Comparison of ENCODE assay signal across 29 mouse cellular contexts in the genomic region with DNA sequence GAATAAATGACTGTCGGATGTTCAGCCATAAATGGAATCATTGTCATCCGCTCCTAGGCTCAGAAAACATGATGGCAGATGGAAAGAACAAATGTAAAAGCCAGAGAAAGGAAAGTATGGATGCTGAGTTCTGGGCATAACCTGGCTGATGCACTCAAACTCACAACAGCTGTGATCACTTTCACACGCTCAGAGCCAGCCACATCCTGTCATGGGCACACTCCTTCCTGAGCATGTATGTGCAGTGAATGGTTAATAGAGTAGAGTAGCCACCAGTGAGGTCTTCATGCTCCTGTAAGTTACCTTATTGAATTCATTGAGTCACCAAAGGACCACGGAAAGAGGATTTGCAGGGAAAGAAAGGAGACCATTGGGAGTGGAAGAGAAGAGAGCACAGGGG. TPM values are rescaled to one million over a fixed set of nuclear protein-coding genes. Genes with fewer than 3 reads are reported as not detected.
DNase-seq lines count a peak whose midpoint lies in the region; ATAC-seq and TF ChIP-seq lines count a peak whose summit lies in the region.
"Had no signal": no experiment of that assay in that cellular context is flagged by ENCODE, and none has a peak within 500 bp of the region (broad histone marks: within the 10 kb centered on the region; RNA-seq: fewer than 3 reads in every experiment).

No protein-coding gene starts in this region.

- no peak overlapping the region for H3K9ac ChIP-seq in hindbrain, postnatal 0 days (replicated peaks; ENCODE audit: low read length)
- no peak overlapping the region for H3K9ac ChIP-seq in hindbrain, embryonic 13.5 days
- H3K9ac ChIP-seq: heart, embryonic 12.5 days; hindbrain, embryonic 14.5 days; intestine, embryonic 15.5 days; liver, embryonic 14.5 days; neural tube, embryonic 13.5 days had no signal

- TF ChIP-seq POLR2A in kidney, adult 2 months (IDR thresholded peaks at IDR 0.05; ENCODE audit: low read depth, low read length): no peak

- ATAC-seq in hindbrain, postnatal 0 days: 0 out of 2 replicates have a peak, but pooled peaks have one; percentile 43
- ATAC-seq in hindbrain, embryonic 13.5 days (ENCODE audit: low FRiP score): no peak
- peak; percentile 65 for ATAC-seq in inflammation-experienced regulatory T-cells, adult 6 months
- ATAC-seq: forebrain, embryonic 14.5 days; intestine, embryonic 15.5 days; midbrain, embryonic 16.5 days had no signal

- 44% methylated on average over 4 of the region's 4 CpGs for WGBS in hindbrain, postnatal 0 days
- WGBS in hindbrain, embryonic 13.5 days: 60% methylated on average over 4 of the region's 4 CpGs
- WGBS in kidney, adult 2 months: 70% methylated on average over 4 of the region's 4 CpGs

- H3K36me3 ChIP-seq in hindbrain, postnatal 0 days (ENCODE audit: insufficient read depth, low read length): no peaks in the 10 kb centered on the region
- no peaks in the 10 kb centered on the region for H3K36me3 ChIP-seq in hindbrain, embryonic 13.5 days
- no peaks in the 10 kb centered on the region for H3K36me3 ChIP-seq in kidney, adult 2 months (ENCODE audit: control insufficient read depth, insufficient read depth, low read length)
- H3K36me3 ChIP-seq: heart, embryonic 12.5 days; intestine, embryonic 15.5 days; midbrain, embryonic 10.5 days; neural tube, embryonic 13.5 days had no signal

- TF ChIP-seq CTCF in hindbrain, postnatal 0 days (IDR thresholded peaks at IDR 0.05; ENCODE audit: low read depth): no peak
- no peak for TF ChIP-seq CTCF in kidney, adult 2 months (conservative IDR thresholded peaks at IDR 0.05; ENCODE audit: insufficient read depth, insufficient read length, low read depth, low read length)

- H3K4me2 ChIP-seq in hindbrain, postnatal 0 days (ENCODE audit: low read depth, low read length): no peak overlapping the region
- no peak overlapping the region for H3K4me2 ChIP-seq in hindbrain, embryonic 13.5 days
- H3K4me2 ChIP-seq: heart, embryonic 12.5 days; hindbrain, embryonic 14.5 days; intestine, embryonic 15.5 days; neural tube, embryonic 13.5 days had no signal

- no peaks in the 10 kb centered on the region for H3K27me3 ChIP-seq in hindbrain, postnatal 0 days (ENCODE audit: insufficient read depth, low read length)
- H3K27me3 ChIP-seq in hindbrain, embryonic 13.5 days: no peaks in the 10 kb centered on the region
- no peaks in the 10 kb centered on the region for H3K27me3 ChIP-seq in kidney, adult 2 months (replicated peaks; ENCODE audit: control insufficient read depth, insufficient read depth, low read length)
- H3K27me3 ChIP-seq: heart, embryonic 12.5 days; intestine, embryonic 15.5 days; neural tube, embryonic 13.5 days had no signal

- H3K4me3 ChIP-seq in hindbrain, postnatal 0 days (ENCODE audit: low read length): no peak overlapping the region
- H3K4me3 ChIP-seq in hindbrain, embryonic 13.5 days: no peak overlapping the region
- no peak overlapping the region for H3K4me3 ChIP-seq in kidney, adult 2 months (ENCODE audit: insufficient read depth, low read depth, low read length)
- H3K4me3 ChIP-seq: gastrocnemius, adult 2 months; heart, adult 2 months; heart, embryonic 12.5 days; intestine, embryonic 15.5 days; midbrain, embryonic 10.5 days; neural tube, embryonic 13.5 days had no signal

- intact Hi-C loops in gastrocnemius, postnatal 14 days (cut with DNase I; ENCODE audit: low total_unique reads): no loop called here

- no peaks in the 10 kb centered on the region for H3K4me1 ChIP-seq in hindbrain, postnatal 0 days (ENCODE audit: insufficient read depth, low read length)
- H3K4me1 ChIP-seq in hindbrain, embryonic 13.5 days (replicated peaks): 0 out of 2 replicates have a peak, but pooled peaks cover 5% of the 10 kb centered on the region
- no peaks in the 10 kb centered on the region for H3K4me1 ChIP-seq in kidney, adult 2 months (ENCODE audit: control insufficient read depth, insufficient read depth, low read length)
- H3K4me1 ChIP-seq: heart, embryonic 12.5 days; intestine, embryonic 15.5 days; neural tube, embryonic 13.5 days had no signal

- no peak for DNase-seq in hindbrain, postnatal 0 days (ENCODE audit: low spot score)
- DNase-seq in thymus, postnatal 0 days (ENCODE audit: low spot score): peak; percentile 83
- peak; percentile 65 for DNase-seq in thymus, postnatal 4 days
- DNase-seq in kidney, adult 2 months: no peak
- no peak for DNase-seq in testis, postnatal 14 days (ENCODE audit: low spot score)
- no peak for DNase-seq in gastrocnemius, postnatal 14 days
- DNase-seq: adrenal gland, adult 8-10 months; cerebellum, adult 9-10 months; cerebellum, postnatal 36 days; gastrocnemius, adult 2 months; heart, adult 2 months; heart, postnatal 4 days; kidney, adult 8-10 months; layer of hippocampus, postnatal 36 days; liver; lung, adult 2 months; lung, postnatal 10 days had no signal

- no peak overlapping the region for H3K27ac ChIP-seq in hindbrain, postnatal 0 days
- no peak overlapping the region for H3K27ac ChIP-seq in hindbrain, embryonic 13.5 days
- no peak overlapping the region for H3K27ac ChIP-seq in kidney, adult 2 months (ENCODE audit: insufficient read depth, low read depth, low read length)
- H3K27ac ChIP-seq: gastrocnemius, adult 2 months; heart, adult 2 months; hindbrain, embryonic 14.5 days; intestine, embryonic 15.5 days; kidney, postnatal 0 days; liver, embryonic 14.5 days; macrophage; midbrain, embryonic 10.5 days; neural tube, embryonic 13.5 days had no signal

- no peaks in the 10 kb centered on the region for H3K9me3 ChIP-seq in hindbrain, postnatal 0 days (ENCODE audit: low read length)
- no peaks in the 10 kb centered on the region for H3K9me3 ChIP-seq in hindbrain, embryonic 13.5 days
- H3K9me3 ChIP-seq: heart, embryonic 12.5 days; intestine, embryonic 15.5 days; midbrain, embryonic 10.5 days; neural tube, embryonic 13.5 days had no signal

RNA-seq across cellular contexts. Expression of a gene that starts 13.2 kb away (rescaled TPM):
- 88.4 and 90.8 TPM in 2 replicates for total RNA-seq in hindbrain, postnatal 0 days (2014; rRNA removed)
- 23.5 and 24.5 TPM in 2 replicates for polyA plus RNA-seq in hindbrain, postnatal 0 days (2015; fragmentation: Nextera tagmentation; extraction: Ambion mirVana)
- polyA plus RNA-seq in hindbrain, embryonic 13.5 days (2015; fragmentation: Nextera tagmentation; extraction: Ambion mirVana): 21.1 and 22.6 TPM in 2 replicates
- 10 to 100 TPM in 2 of 3 experiments, 1 to 10 TPM in 1; 9.2 to 15.0 (median 13.5) TPM for polyA plus RNA-seq in inflammation-experienced regulatory T-cells, adult 6 months (2017; shearing (Covaris generic))
- polyA plus RNA-seq in thymus, postnatal 0 days (2015; fragmentation: Nextera tagmentation; extraction: Ambion mirVana): 56.4 and 75.0 TPM in 2 replicates
- polyA plus RNA-seq in kidney, adult 2 months (2012; rRNA removed): 9.0 and 9.7 TPM in 2 replicates
- 1 to 10 TPM; 3.1 to 3.5 TPM for total RNA-seq in gastrocnemius, postnatal 14 days (2021)
- polyA plus RNA-seq: macrophage had no signal

RNA-seq across cellular contexts. Expression of a gene that starts 58.3 kb away (rescaled TPM):
- total RNA-seq in hindbrain, postnatal 0 days (2014; rRNA removed): 48.8 and 56.8 TPM in 2 replicates
- 60.6 and 63.4 TPM in 2 replicates for polyA plus RNA-seq in hindbrain, postnatal 0 days (2015; fragmentation: Nextera tagmentation; extraction: Ambion mirVana)
- polyA plus RNA-seq in hindbrain, embryonic 13.5 days (2015; fragmentation: Nextera tagmentation; extraction: Ambion mirVana): 71.9 and 73.9 TPM in 2 replicates
- 10 to 100 TPM; 54.8 to 58.3 (median 57.1) TPM for polyA plus RNA-seq in inflammation-experienced regulatory T-cells, adult 6 months (2017; shearing (Covaris generic))
- polyA plus RNA-seq in thymus, postnatal 0 days (2015; fragmentation: Nextera tagmentation; extraction: Ambion mirVana): 84.2 and 88.0 TPM in 2 replicates
- 60.6 and 69.4 TPM in 2 replicates for polyA plus RNA-seq in kidney, adult 2 months (2012; rRNA removed)
- 10 to 100 TPM; 25.7 to 26.9 TPM for total RNA-seq in gastrocnemius, postnatal 14 days (2021)

RNA-seq across cellular contexts. Expression of a gene that starts 58.7 kb away (rescaled TPM):
- 23.3 and 26.7 TPM in 2 replicates for total RNA-seq in hindbrain, postnatal 0 days (2014; rRNA removed)
- 71.2 and 71.4 TPM in 2 replicates for polyA plus RNA-seq in hindbrain, postnatal 0 days (2015; fragmentation: Nextera tagmentation; extraction: Ambion mirVana)
- polyA plus RNA-seq in hindbrain, embryonic 13.5 days (2015; fragmentation: Nextera tagmentation; extraction: Ambion mirVana): 57.1 and 57.5 TPM in 2 replicates
- 10 to 100 TPM; 71.8 to 77.0 (median 73.2) TPM for polyA plus RNA-seq in inflammation-experienced regulatory T-cells, adult 6 months (2017; shearing (Covaris generic))
- polyA plus RNA-seq in thymus, postnatal 0 days (2015; fragmentation: Nextera tagmentation; extraction: Ambion mirVana): 87.7 and 89.1 TPM in 2 replicates
- polyA plus RNA-seq in kidney, adult 2 months (2012; rRNA removed): 33.7 and 36.5 TPM in 2 replicates
- total RNA-seq in gastrocnemius, postnatal 14 days (2021): 10 to 100 TPM; 30.2 to 36.2 TPM

Comparison
In these comparisons a context has a peak if more than half of its experiments do, and no peak if none do; other contexts are left out.
1. DNase-seq: peak in thymus, postnatal 0 days (single experiment) and thymus, postnatal 4 days (single experiment); none in hindbrain, postnatal 0 days (single experiment), kidney, adult 2 months (single experiment), testis, postnatal 14 days (single experiment) and gastrocnemius, postnatal 14 days (single experiment).